In the genomic region with DNA sequence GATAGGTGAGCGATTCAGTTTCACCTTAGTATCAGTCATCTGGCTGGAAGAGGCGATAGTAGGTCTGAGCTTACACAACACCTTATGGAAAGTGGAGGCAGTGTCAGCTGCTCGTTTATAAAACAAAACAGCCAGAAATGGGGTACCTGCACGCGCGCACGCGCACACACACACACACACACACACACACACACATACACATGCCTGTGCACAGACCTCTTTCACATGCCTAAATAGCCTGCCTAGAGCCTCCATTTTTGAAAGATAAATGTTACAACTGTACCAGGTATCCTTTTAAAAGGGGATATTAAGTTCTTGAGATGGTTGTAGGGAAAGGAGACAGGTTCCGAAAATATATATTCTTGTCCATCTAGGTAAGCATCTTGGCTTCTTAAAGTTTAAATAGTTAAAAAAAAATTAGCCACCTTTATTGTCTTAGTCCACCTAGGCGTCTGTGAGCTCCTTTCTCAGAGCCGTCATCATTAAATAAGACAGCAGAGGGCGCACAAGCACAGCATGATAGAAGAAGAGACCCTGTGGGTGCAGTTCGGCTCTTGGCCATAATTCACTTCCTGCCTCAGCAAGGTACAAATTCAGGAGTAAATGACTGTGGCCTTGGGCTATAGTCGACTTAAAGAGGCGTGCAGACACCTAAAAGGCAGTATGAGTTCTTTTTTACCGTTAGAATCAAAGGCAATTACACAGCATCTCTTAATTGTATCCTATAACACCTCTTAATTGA, we compare ENCODE assay signal across 8 mouse cellular contexts.
DNase-seq lines count a peak whose midpoint lies in the region; ATAC-seq and TF ChIP-seq lines count a peak whose summit lies in the region.
"Had no signal": no experiment of that assay in that cellular context is flagged by ENCODE, and none has a peak within 500 bp of the region (broad histone marks: within the 10 kb centered on the region; RNA-seq: fewer than 3 reads in every experiment).

No protein-coding gene starts in this region.

- peak; percentile 80 for ATAC-seq in forebrain, embryonic 12.5 days (ENCODE audit: low FRiP score)
- peak; percentile 71; the same call in 1 of the 2 replicates for ATAC-seq in hindbrain, embryonic 13.5 days (ENCODE audit: low FRiP score)

- no peak overlapping the region for H3K4me3 ChIP-seq in bone marrow macrophage, adult 2 months (ENCODE audit: insufficient read depth, low read length)
- H3K4me3 ChIP-seq in forebrain, embryonic 12.5 days (replicated peaks): no peak overlapping the region
- no peak overlapping the region for H3K4me3 ChIP-seq in hindbrain, embryonic 13.5 days
- H3K4me3 ChIP-seq: limb, embryonic 15.5 days had no signal

- TF ChIP-seq POLR2A in bone marrow macrophage, adult 2 months (IDR thresholded peaks at IDR 0.05; ENCODE audit: borderline replicate concordance, low read depth, low read length): no peak

- H3K9ac ChIP-seq in forebrain, embryonic 12.5 days: no peak overlapping the region
- no peak overlapping the region for H3K9ac ChIP-seq in hindbrain, embryonic 13.5 days
- H3K9ac ChIP-seq: limb, embryonic 15.5 days had no signal

- H3K27me3 ChIP-seq in forebrain, embryonic 12.5 days: peaks cover 71% of the 10 kb centered on the region
- peaks cover 78% of the 10 kb centered on the region for H3K27me3 ChIP-seq in hindbrain, embryonic 13.5 days

- no peak overlapping the region for H3K4me2 ChIP-seq in forebrain, embryonic 12.5 days
- H3K4me2 ChIP-seq in hindbrain, embryonic 13.5 days: no peak overlapping the region
- H3K4me2 ChIP-seq: limb, embryonic 15.5 days had no signal

- TF ChIP-seq CTCF in bone marrow macrophage, adult 2 months (IDR thresholded peaks at IDR 0.05; ENCODE audit: low read depth, low read length): peak; percentile 63

- no peaks in the 10 kb centered on the region for H3K9me3 ChIP-seq in forebrain, embryonic 12.5 days
- no peaks in the 10 kb centered on the region for H3K9me3 ChIP-seq in hindbrain, embryonic 13.5 days
- H3K9me3 ChIP-seq: limb, embryonic 15.5 days had no signal

- no peaks in the 10 kb centered on the region for H3K4me1 ChIP-seq in bone marrow macrophage, adult 2 months (ENCODE audit: control insufficient read depth, insufficient read depth, low read length)
- no peaks in the 10 kb centered on the region for H3K4me1 ChIP-seq in forebrain, embryonic 12.5 days
- no peaks in the 10 kb centered on the region for H3K4me1 ChIP-seq in hindbrain, embryonic 13.5 days (replicated peaks)

- no peak overlapping the region for H3K27ac ChIP-seq in bone marrow macrophage, adult 2 months (ENCODE audit: insufficient read depth, low read depth, low read length)
- no peak overlapping the region for H3K27ac ChIP-seq in forebrain, embryonic 12.5 days
- H3K27ac ChIP-seq in hindbrain, embryonic 13.5 days: no peak overlapping the region
- H3K27ac ChIP-seq: limb, embryonic 15.5 days had no signal

- 48% methylated on average over 16 of the region's 16 CpGs for WGBS in forebrain, embryonic 12.5 days
- 51% methylated on average over 16 of the region's 16 CpGs for WGBS in hindbrain, embryonic 13.5 days

- DNase-seq in MEL-GATA-1-ER (ENCODE audit: extremely low read depth, low read depth): peak; percentile 66
- peak; percentile 73 to 81 for DNase-seq in layer of hippocampus, postnatal 10 days (ENCODE audit: low spot score in 2 of 2)
- DNase-seq in lung, postnatal 4 days: peak; percentile 25 to 69
- peak; percentile 73 for DNase-seq in right cerebral cortex, postnatal 14 days

- no peaks in the 10 kb centered on the region for H3K36me3 ChIP-seq in forebrain, embryonic 12.5 days (replicated peaks)
- no peaks in the 10 kb centered on the region for H3K36me3 ChIP-seq in hindbrain, embryonic 13.5 days
- H3K36me3 ChIP-seq: limb, embryonic 15.5 days had no signal
